Mouse (Mus musculus): ENCODE measurements around the gene Sspo. TPM values are rescaled to one million over a fixed set of nuclear protein-coding genes. Genes with fewer than 3 reads are reported as not detected.

The Sspo gene
- polyA plus RNA-seq, 1 experiment from 2014 or later = 0.70 TPM

DNA sequence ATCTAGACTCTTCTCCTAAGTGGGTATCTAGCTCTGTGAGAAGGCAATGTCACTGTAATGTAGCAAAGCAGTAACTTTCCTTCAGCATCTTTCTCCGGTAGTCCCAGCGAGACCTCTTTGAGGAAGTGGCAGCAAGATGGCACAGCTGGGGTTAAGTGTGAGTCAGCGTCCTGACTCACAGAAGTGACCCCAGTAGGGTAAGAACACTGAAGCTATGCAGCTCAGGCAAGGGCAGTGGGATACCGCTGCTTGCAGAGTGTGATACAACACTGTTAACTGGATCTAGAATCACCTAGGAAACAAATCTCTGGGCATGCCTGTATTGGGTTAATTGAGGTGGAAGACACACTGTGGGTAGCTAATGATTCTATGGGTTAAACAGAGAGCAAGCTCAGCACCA lies 88.1 kb downstream of the Sspo start:
- Histone ChIP-seq H3K9me3 (no peaks in the 10 kb centered on the region), H3K9ac (replicated peaks) (no peak overlapping the region), H3K36me3 (peaks cover 14% of the 10 kb centered on the region), H3K4me3 (no peak overlapping the region), H3K4me2 (replicated peaks) (no peak overlapping the region), H3K27me3 (no peaks in the 10 kb centered on the region), H3K4me1 (peaks cover 26% of the 10 kb centered on the region), H3K27ac (replicated peaks) (no peak overlapping the region)
- ATAC-seq (replicated peaks) = no peak
- 79% methylated on average over 4 of the region's 4 CpGs for whole genome bisulfite sequencing

DNA sequence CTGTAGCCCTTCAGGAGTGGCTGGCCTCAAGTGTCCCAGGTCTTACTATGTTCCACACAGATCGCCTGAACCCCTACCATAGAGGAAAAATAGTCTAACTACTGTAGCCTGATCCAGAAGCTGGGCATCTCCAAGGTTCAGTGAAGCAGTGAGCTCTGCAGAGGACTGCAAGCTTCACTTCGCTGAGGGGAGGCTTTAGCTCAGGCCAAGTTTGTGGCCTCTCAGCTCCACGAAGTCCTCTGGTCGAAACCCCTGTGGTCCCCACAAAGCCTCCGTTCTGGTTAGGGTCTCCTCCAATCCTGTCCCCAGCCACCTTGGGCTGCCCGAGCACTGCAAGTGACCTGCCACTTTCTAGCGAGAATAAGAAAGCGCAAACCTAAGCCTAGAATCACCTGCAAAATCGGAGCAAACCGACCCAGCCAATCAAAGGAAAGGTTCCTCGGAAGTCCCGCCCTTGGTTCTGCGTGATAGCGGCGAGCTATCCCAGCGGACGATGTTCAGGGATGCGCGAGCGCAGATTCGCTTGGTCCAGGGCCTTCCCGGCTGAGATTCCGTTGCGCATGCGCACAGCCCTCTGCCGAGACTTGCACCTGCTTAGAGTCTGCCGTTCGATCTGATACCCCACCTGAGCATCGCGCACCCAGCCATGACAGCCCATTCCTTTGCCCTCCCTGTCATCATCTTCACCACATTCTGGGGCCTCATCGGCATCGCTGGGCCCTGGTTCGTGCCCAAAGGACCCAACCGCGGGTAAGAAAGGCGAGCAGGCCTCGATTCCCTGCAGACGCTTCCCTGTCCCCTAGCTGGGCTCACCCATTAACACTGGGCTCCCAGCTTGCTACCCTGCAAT lies 89.3 kb downstream of the Sspo start, which contains the start of gene Atp6v0e2:
Gene Atp6v0e2, plus strand, starts transcription at position 511 of the 850 bp plus-strand sequence.
- H3K4me3 ChIP-seq = peak within 1 kb of the TSS; percentile 81
- peaks cover 26% of the 10 kb centered on the region for H3K4me1 ChIP-seq
- H3K27me3 ChIP-seq = no peaks in the 10 kb centered on the region
- WGBS = 2% methylated on average over 38 of the region's 38 CpGs
- no peaks in the 10 kb centered on the region for H3K9me3 ChIP-seq
- peak; percentile 97 for ATAC-seq (replicated peaks)
- peak within 1 kb of the TSS; percentile 83 for H3K27ac ChIP-seq (replicated peaks)
- H3K9ac ChIP-seq (replicated peaks) = peak within 1 kb of the TSS; percentile 97
- H3K36me3 ChIP-seq = peaks cover 17% of the 10 kb centered on the region
- peak within 1 kb of the TSS; percentile 88 for H3K4me2 ChIP-seq (replicated peaks)

- no peak for ATAC-seq (replicated peaks)
- H3K36me3 ChIP-seq = peaks cover 17% of the 10 kb centered on the region
- H3K9me3 ChIP-seq = no peaks in the 10 kb centered on the region
- H3K4me2 ChIP-seq (replicated peaks) = peak overlapping the region; percentile 88
- H3K4me1 ChIP-seq = peaks cover 26% of the 10 kb centered on the region
- H3K4me3 ChIP-seq = peak overlapping the region; percentile 81; the same call in 1 of the 2 replicates
- H3K27ac ChIP-seq (replicated peaks) = no peak overlapping the region
- 77% methylated on average over 5 of the region's 5 CpGs for WGBS
- peak overlapping the region; percentile 97; the same call in 1 of the 2 replicates for H3K9ac ChIP-seq (replicated peaks)
- no peaks in the 10 kb centered on the region for H3K27me3 ChIP-seq
Observed at GRCm38 (mm10) chr6:48538841-48539737, 91.1 kb downstream of the Sspo start.

- Histone ChIP-seq H3K4me1 (peaks cover 26% of the 10 kb centered on the region), H3K9ac (replicated peaks) (no peak overlapping the region), H3K27me3 (no peaks in the 10 kb centered on the region), H3K4me2 (replicated peaks) (no peak overlapping the region), H3K36me3 (peaks cover 17% of the 10 kb centered on the region), H3K4me3 (no peak overlapping the region), H3K9me3 (no peaks in the 10 kb centered on the region), H3K27ac (replicated peaks) (no peak overlapping the region)
- WGBS = 81% methylated on average over 5 of the region's 5 CpGs
- ATAC-seq (replicated peaks) = no peak
Observed at GRCm38 (mm10) chr6:48539860-48540259, 91.8 kb downstream of the Sspo start.

DNA sequence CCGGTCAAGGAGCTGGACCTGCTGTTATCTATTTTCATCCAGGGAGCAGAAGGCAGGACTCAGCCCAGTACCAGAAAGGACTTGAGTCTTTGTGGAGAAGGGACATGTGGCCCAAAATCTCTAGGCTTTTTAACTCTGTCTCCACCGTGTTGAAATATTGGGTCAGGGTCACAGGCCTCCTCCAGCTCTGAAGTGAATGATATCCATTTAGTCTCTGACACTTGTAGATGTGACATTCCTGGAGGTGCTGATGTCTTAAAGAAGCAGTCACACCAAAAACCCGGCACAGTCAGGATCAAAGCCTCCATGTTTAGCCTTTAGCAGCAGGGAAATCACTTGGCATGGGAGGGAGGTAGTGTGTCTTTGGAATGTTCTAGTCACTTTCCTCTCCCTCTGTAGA lies 92.7 kb downstream of the Sspo start:
- Histone ChIP-seq H3K4me2 (replicated peaks) (no peak overlapping the region), H3K27me3 (no peaks in the 10 kb centered on the region), H3K4me1 (peaks cover 26% of the 10 kb centered on the region), H3K9me3 (no peaks in the 10 kb centered on the region), H3K27ac (replicated peaks) (no peak overlapping the region), H3K4me3 (no peak overlapping the region), H3K36me3 (peaks cover 17% of the 10 kb centered on the region), H3K9ac (replicated peaks) (no peak overlapping the region)
- WGBS = 85% methylated on average over 3 of the region's 3 CpGs
- no peak for ATAC-seq (replicated peaks)

DNA sequence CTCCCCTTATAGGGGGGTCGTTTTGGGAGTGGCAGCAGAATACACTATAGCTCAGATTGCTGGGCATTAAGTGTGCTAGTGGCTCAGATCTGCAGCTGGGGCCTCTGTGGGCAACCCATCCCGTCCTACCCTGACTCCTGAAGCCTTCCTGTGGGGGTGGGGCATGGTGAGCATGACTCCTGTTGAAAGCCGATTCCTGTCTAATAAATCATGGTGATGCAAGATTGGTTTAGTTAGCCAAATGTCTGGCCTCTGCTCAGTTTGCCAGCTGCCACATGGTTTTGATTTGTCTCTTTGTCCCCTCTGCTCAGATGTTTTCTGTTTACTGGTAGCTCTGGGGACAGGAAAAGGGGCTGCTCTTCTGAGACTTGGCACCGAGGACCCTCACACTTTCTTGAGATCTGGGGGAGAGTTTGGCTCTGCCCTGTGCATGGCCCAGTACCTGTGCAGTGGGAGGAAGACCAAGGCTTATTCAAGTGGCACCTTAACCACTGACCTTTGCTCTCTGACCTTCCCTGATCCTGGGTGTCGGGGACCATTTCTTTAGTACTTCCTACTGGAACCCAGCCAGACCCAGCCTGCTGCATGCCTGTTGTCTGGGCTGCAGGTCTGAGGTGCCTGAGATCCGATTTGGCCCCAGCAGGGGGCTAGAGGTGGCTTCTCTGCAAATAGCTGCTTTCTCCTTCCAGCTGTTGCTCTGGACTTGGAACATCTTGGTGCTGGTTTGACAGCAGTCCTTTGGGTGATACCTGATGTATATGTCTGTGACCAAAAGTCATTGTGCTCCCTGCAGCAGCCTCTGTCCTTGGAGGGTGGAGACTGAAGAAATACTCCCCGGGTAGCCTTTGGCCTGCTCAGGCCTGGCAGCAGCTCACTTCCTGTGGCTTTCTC lies 93.8 kb downstream of the Sspo start:
- no peak overlapping the region for H3K27ac ChIP-seq (replicated peaks)
- no peak overlapping the region for H3K4me2 ChIP-seq (replicated peaks)
- peaks cover 17% of the 10 kb centered on the region for H3K36me3 ChIP-seq
- 72% methylated on average over 7 of the region's 7 CpGs for WGBS
- H3K4me3 ChIP-seq = no peak overlapping the region
- no peaks in the 10 kb centered on the region for H3K9me3 ChIP-seq
- ATAC-seq (replicated peaks) = no peak
- no peaks in the 10 kb centered on the region for H3K27me3 ChIP-seq
- peaks cover 22% of the 10 kb centered on the region for H3K4me1 ChIP-seq
- no peak overlapping the region for H3K9ac ChIP-seq (replicated peaks)

DNA sequence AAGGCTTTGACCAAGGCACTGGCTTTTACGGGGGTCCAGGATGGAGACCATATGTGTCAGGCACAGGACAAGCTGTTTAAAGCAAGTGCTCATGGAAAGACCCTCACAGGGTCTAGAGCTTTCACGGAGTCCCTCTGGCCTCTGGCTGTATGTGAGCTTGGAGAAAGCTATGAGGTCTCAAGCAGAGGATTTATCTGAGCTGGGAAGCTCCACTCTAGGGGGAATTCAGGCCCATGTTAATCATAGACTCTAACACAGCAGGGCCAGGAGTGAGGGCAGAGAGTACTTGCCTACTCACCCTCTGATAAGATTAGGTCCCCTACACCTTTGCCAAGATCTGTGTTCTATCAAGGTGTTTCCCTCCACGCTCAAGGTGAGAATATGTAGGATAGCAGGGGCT lies 94.6 kb downstream of the Sspo start:
- no peak overlapping the region for H3K9ac ChIP-seq (replicated peaks)
- no peak for ATAC-seq (replicated peaks)
- peaks cover 19% of the 10 kb centered on the region for H3K4me1 ChIP-seq
- H3K36me3 ChIP-seq = peaks cover 17% of the 10 kb centered on the region
- WGBS = 94% methylated on average over 3 of the region's 3 CpGs
- H3K27ac ChIP-seq (replicated peaks) = no peak overlapping the region
- no peak overlapping the region for H3K4me2 ChIP-seq (replicated peaks)
- no peak overlapping the region for H3K4me3 ChIP-seq
- H3K9me3 ChIP-seq = no peaks in the 10 kb centered on the region
- no peaks in the 10 kb centered on the region for H3K27me3 ChIP-seq

- WGBS = 88% methylated on average over 5 of the region's 5 CpGs
- Histone ChIP-seq H3K9ac (replicated peaks) (no peak overlapping the region), H3K9me3 (no peaks in the 10 kb centered on the region), H3K27me3 (no peaks in the 10 kb centered on the region), H3K27ac (replicated peaks) (no peak overlapping the region), H3K36me3 (peaks cover 12% of the 10 kb centered on the region; the same call in 1 of the 2 replicates), H3K4me2 (replicated peaks) (no peak overlapping the region), H3K4me1 (no peaks in the 10 kb centered on the region), H3K4me3 (no peak overlapping the region)
- ATAC-seq (replicated peaks) = no peak
Observed at GRCm38 (mm10) chr6:48545251-48545650, 97.2 kb downstream of the Sspo start.

- Histone ChIP-seq H3K27me3 (no peaks in the 10 kb centered on the region), H3K9me3 (no peaks in the 10 kb centered on the region), H3K4me1 (no peaks in the 10 kb centered on the region), H3K27ac (replicated peaks) (no peak overlapping the region), H3K4me3 (no peak overlapping the region), H3K9ac (replicated peaks) (no peak overlapping the region), H3K4me2 (replicated peaks) (no peak overlapping the region), H3K36me3 (peaks cover 2% of the 10 kb centered on the region; the same call in 1 of the 2 replicates)
- ATAC-seq (replicated peaks) = no peak
- WGBS = 62% methylated on average over 1 of the region's 1 CpGs
Observed at GRCm38 (mm10) chr6:48546271-48546670, 98.2 kb downstream of the Sspo start.

- 79% methylated on average over 4 of the region's 4 CpGs for WGBS
- no peaks in the 10 kb centered on the region; the same call in 1 of the 2 replicates for H3K36me3 ChIP-seq
- no peak overlapping the region for H3K4me3 ChIP-seq
- no peaks in the 10 kb centered on the region for H3K4me1 ChIP-seq
- no peak overlapping the region for H3K9ac ChIP-seq (replicated peaks)
- no peaks in the 10 kb centered on the region for H3K9me3 ChIP-seq
- no peak for ATAC-seq (replicated peaks)
- H3K27ac ChIP-seq (replicated peaks) = no peak overlapping the region
- H3K27me3 ChIP-seq = no peaks in the 10 kb centered on the region
- H3K4me2 ChIP-seq (replicated peaks) = no peak overlapping the region
Observed at GRCm38 (mm10) chr6:48546858-48547257, 98.8 kb downstream of the Sspo start.

DNA sequence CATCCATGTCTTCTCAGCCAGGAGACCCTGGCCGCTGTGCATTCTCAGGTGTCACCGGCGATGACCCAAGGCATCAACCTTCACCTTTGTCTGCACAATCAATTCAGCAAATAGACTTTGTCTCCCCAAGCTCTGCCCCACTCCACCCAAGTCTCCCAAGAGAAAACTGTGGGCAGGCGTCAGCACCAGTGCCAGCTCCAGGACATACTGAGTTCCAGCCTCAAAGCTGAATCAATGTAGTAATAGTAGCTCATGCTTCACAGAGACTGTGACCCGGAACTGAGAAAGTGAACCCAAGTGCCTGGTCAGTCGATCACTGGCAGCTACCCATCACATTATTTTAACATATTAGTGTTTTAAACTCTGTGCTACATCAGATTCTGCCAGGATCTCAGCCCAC lies 100.3 kb downstream of the Sspo start:
- Histone ChIP-seq H3K4me1 (no peaks in the 10 kb centered on the region), H3K36me3 (no peaks in the 10 kb centered on the region), H3K4me2 (replicated peaks) (no peak overlapping the region), H3K4me3 (no peak overlapping the region), H3K9ac (replicated peaks) (no peak overlapping the region), H3K27ac (replicated peaks) (no peak overlapping the region), H3K9me3 (no peaks in the 10 kb centered on the region), H3K27me3 (no peaks in the 10 kb centered on the region)
- WGBS = 89% methylated on average over 6 of the region's 6 CpGs
- ATAC-seq (replicated peaks) = no peak

Data from forebrain, embryonic 15.5 days (tissue).